Mouse (Mus musculus) liver, embryonic 14.5 days (tissue): ENCODE data around the gene Sh3glb2.

Experiments
- CTCF ChIP-seq: IDR thresholded peaks from 2 replicates; pipeline ENCODE4 v1.5.1; 2016; ENCODE audit warnings: antibody characterized with exemption, low read depth, control low read depth
- EP300 ChIP-seq: IDR thresholded peaks from 2 replicates; pipeline ENCODE4 v1.6.1; 2016; ENCODE audit warnings: antibody characterized with exemption, low read depth

GRCm38 (mm10) chr2:30311481-30311880 lies 47.7 kb downstream of the Sh3glb2 start:
- TF ChIP-seq CTCF (no peak), EP300 (no peak)
